Mouse (Mus musculus): ENCODE measurements at regions not wholly inside any gene's neighbourhood (a gene's known extent, or its start where the extent isn't known, plus 50 kb on each side); places are given as distances from the start of the nearest gene placed in this dataset.
A peak's percentile ranks its signal among the peaks of the same experiment; 100 is the strongest.

GRCm38 (mm10) chr10:43710186-43710885 lies 132.3 kb downstream of the Cd24a start:
- DNase-seq: no peak
- intact Hi-C loops (cut with DNase I): no loop called here

DNA sequence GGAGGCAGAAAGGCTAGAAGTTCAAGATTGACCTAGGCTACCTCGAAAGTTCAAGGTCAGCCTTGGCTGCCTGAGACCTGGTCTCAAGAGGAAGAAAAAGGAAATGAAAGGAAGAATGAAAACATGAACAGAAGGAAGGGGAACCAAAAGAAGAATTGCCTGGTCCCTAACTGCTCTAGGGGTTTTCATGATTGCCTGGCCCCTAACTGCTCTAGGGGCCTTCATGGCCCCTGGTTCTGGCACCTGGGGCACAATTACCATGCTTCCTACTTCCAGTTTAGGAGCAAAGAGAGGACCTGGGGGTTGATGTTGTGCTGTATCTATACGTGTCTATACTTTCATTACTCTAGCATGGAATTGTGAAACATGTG lies 132.8 kb downstream of the Cd24a start:
- intact Hi-C loops (cut with DNase I): no loop called here
- DNase-seq: no peak

DNA sequence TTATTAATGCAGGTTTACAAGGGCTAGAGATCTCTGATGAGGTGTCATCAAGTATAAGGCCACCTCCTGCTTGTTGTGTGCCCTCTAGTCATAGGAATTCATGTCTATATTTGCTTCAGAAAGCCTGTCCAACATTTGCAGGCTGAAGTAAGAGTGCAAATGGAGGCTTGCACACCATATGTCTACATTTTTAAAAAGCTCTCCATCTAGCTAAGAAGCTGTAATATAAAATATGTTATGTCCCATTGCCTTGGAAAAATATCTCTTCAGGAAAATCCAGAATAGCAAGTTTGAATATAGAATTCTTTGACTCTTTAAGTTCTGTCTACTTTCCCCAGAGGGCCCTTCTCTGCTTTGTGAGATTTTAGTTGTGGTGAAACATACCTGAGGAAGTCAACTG lies 134.6 kb downstream of the Cd24a start:
- DNase-seq: no peak
- intact Hi-C loops (cut with DNase I): no loop called here

DNA sequence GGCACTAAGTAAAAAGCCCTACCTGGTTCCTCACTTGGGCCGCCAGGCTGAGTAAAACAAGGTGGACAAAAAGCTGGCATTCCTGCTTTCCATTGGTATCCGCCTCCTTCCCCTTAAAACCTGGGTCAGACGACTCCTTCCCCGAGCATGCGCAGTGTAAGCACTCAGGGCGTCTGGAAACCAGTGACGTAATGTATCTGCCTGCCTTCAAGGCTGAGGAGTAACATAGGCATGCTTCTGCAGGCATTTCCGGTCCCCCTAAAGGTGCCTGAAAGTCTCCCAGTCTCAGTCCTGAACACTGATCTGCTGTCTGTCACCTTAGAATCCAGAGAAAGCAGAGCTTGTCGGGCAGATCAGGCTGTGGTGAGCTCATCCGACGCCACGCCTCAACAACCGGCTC lies 140.7 kb downstream of the Cd24a start:
- DNase-seq: no peak
- intact Hi-C loops (cut with DNase I): no loop called here

DNA sequence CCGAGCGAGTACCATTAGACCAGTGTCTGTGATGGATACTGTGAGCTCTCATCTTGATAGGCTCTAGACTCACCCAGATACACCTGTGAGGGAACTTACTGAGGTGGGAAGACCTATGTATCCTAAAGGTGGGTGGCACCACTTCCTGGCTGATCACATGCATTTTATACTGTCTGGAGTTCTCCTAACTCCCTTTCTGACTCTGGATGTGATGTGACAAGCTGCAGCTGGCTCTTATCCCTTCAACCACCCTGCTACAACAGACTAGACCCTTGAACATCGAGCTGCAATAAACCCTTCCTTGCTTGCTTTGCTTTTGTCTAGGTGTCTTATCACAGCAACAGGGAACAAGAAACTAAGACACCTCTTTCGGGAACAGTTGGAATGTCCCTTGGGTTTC lies 143.3 kb downstream of the Cd24a start:
- intact Hi-C loops (cut with DNase I): no loop called here
- no peak for DNase-seq

DNA sequence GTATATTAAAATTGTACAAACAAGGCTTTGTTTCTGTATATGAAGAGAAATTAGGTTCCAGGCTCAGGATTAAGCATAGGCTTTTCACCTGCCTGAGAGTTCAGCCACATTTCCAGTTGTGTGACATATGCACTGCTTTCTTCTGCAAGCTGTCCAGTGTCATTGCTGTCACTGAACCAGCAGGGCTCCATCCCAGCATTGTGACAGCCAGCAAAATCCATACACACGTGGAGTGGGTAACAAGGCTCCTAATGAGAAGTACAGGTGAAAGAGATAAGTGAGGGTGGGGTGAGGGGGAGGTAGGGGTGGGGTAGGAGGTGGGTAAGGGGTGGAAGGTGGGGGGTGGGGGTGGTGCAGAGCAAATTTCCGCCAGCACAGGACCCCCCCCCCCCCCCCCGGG lies 144.1 kb downstream of the Cd24a start:
- DNase-seq: no peak
- intact Hi-C loops (cut with DNase I): loop anchor here (2.0 kb wide), 1 partner anchor 197 kb away; no protein-coding TSS in a partner anchor

DNA sequence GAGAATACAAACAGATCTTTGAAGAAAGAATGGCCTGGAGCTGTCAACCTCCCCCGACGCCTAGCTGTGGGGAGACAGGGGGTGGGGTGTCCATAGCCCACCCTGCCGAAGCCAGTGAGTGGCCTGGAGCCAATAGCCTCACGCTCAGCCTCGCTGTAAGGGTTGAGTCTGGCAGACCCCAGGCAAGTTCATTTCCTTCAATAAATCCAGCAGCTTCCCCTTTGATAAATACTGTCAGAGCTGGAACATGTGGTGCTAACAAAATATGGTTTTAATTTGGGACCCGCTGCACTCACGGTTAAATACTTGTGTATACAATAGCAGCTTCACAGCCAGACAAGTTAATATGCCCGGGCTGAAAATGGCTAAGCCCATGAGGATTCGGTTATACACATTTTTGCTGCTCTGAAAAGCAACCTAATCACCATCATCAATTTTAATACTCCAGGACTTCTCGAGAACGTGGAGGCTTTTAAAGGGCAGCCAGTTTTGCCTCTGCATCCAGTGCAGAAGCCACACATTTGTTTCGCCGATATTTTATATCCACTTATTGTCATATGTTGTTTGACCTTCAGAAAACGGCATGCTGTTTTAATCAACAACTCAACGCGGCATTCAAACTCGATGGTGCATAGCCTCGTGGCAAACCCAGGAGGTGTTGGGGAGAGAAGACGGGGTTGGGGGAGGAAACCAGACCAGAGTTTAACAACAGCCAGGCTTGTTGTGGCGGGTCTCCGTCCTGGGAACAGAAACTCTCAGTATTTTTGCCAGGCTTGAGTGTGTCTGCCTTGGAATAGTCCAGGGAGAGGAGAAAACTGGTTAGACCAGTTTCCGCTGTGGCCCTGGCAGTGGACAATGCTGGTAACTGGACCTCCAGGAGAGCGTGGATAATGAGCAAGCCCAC lies 144.9 kb downstream of the Cd24a start:
- intact Hi-C loops (cut with DNase I): loop anchor here (2.0 kb wide), 1 partner anchor 196 kb away; no protein-coding TSS in a partner anchor
- DNase-seq: no peak

DNA sequence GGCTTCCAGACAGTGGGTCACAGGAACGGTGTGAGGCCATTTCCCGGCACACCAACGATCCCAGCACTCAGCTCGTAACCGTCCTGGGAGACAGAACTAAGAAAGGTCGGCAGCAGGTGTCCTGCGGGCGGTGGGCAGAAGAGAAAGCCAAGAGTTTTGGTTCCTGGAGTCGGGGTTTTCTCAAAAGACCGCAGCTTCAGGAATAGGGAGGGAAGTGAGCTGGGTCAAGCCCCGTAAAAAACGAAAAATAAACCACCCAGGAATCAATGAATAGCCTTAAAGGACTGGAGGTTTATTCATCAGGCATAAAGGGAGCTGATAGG lies 145.5 kb downstream of the Cd24a start:
- intact Hi-C loops (cut with DNase I): loop anchor here (2.0 kb wide), 1 partner anchor 195 kb away; no protein-coding TSS in a partner anchor
- peak; percentile 6 to 11 for DNase-seq

- intact Hi-C loops (cut with DNase I): no loop called here
- DNase-seq: no peak
Measured at GRCm38 (mm10) chr10:43727746-43728145, 149.7 kb downstream of the Cd24a start.

DNA sequence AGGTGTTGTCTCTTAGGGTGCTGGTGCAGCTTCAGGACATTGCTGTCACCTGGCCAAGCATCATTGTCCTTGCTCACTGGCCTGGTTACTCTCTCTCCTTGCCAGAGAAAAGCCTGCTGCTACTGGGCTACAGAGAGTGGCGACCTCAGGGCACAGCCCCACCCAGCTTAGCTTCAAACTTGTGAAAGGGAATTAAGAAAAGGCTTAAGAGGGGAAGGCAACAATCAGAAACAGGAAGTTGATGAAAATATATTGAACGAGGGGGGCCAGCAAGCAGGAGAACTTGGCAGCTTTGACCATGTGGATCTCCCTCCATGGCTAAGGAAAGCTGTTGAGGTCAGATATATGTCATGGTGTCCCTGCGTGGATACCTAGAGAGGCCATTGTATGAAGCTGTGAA lies 151.1 kb downstream of the Cd24a start:
- intact Hi-C loops (cut with DNase I): no loop called here

DNA sequence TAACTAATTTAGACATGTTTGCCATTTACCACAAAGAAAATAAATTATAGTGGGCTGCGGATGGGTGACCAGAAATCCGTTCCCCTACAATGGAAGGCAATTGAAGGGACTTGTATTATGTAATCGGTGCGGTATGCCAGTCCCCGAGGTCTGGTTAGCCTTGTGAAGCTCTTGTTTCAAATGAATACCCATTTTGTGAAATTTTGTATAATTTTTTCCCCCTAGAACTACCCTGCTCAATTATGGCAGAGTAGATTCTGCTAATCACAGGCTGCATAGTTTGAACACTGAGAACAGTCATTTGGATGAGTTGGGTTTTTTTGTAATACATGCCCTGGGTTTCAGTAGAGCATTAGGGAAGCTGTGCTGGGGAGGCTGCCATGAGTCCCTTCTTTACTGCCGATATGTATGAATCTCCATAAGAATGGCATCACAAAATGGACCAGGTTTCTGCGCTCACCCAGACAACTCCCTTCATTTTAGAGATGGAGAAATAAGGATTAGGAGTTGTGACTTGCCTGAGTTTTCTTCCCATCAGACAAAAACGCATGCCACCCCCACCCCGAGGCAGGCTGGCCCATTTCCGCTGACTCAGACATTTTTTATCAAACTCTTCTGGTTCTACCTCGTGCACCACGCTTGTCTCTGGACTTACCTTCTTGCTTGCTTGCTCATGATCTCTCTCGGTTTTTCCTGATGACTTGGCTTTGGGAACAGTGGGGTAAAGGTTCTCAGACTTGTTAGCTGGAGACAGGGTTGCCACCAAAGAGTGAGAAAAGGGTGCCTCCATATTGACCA lies 155.7 kb downstream of the Cd24a start:
- intact Hi-C loops (cut with DNase I): no loop called here
- no peak for DNase-seq

More for the DNA sequence above, 151.1 kb downstream of the Cd24a start:
- no peak for DNase-seq

DNA sequence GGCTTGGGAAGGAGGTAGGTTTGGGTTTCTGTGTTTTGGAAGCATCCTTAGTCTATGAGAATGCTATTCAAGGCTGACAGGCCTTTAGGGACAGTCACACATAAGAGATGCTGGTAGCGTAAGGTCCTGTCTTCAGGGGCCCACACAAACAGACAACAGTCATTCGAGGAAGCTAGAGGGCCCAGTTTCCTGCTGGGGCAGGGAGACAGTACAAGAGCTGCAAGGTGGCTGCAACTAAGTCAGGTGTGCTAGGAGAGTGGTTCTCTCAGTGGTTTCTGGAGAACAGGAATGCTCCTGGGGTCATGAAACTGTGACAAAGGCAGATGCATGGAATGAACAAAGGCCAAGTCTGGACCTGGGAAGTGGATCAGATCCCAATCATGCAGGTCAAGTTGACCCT lies 161.1 kb downstream of the Cd24a start:
- DNase-seq: no peak
- intact Hi-C loops (cut with DNase I): no loop called here

DNA sequence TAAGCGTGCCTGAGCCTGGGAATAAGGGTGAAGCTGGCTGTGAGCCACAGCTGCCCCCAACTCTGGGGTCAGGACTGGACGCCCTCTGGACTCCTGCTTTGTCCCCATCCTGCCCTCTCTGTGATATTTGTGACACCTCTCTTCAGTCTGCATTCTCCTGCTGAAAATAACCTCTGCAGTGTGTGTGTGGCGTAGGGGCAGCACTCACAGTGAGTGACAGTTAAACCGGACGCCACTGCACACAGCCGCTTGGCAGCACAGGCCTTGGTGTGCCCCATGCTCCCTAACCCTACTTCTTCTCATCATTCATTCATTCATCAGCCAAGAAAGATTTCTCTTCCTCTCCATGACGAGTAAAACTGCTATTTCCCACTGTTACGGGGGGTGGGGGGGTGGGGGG lies 161.6 kb downstream of the Cd24a start:
- intact Hi-C loops (cut with DNase I): no loop called here
- DNase-seq: no peak

GRCm38 (mm10) chr10:43740204-43740865 lies 161.2 kb downstream of the Qrsl1 start:
- DNase-seq: no peak
- intact Hi-C loops (cut with DNase I): no loop called here

- intact Hi-C loops (cut with DNase I): no loop called here
- no peak for DNase-seq
Measured at GRCm38 (mm10) chr10:43741361-43742084, 160.0 kb downstream of the Qrsl1 start.

DNA sequence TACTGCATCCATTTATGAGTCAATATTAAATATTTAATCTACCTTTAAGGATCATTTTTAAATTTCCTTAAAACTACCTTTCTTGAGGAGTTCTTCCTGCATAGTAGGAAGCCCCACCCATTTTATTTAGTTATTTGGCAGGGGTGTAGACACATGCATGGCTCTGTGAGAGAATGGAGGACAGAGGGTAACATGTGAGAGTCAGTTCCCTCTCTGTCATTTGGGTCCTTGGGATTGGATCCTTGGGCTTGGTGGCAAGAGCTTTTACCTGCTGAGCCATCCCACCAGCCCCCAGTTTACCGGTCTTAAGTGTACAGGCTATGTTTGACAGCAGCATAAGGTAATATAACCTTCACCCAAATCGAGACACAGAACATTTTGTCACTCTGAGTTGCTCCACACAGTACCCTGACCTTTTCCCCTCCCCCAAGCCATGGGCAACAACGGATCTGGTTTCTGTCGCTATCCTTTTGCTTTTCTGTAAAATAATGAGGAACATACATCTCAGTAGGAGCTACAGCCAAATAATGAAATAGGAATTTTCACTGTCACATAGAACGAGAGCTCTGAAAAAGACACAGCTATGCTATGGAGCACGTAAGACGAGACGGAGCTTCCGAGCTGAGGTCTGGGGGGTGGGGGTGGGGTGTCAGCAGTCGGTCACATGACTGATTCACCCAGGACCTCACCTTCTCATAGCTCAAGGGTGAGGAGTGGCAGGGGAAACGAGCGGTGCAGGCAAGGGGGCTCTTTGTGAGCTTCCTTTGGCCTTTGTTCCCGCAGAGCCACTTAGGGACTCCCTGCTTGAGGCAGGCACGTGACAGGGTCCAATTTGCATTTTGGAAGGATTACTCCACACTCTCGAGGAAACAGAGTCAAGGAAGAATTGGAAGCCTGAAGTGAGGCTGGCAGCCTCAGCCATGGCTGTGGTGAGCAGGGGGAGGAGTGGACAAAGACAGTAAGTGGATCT lies 159.2 kb downstream of the Qrsl1 start:
- no peak for DNase-seq
- intact Hi-C loops (cut with DNase I): no loop called here

- no peak for DNase-seq
- intact Hi-C loops (cut with DNase I): no loop called here
Measured at GRCm38 (mm10) chr10:43743188-43744120, 158.1 kb downstream of the Qrsl1 start.

All from heart, postnatal 36 days (tissue).